8 mouse cellular contexts compared by ENCODE assay signal in genomic region chr1:51333557-51334285, GRCm38 (mm10). TPM values are rescaled to one million over a fixed set of nuclear protein-coding genes. Genes with fewer than 3 reads are reported as not detected.
DNase-seq lines count a peak whose midpoint lies in the region; ATAC-seq and TF ChIP-seq lines count a peak whose summit lies in the region.

No protein-coding gene starts in this region.

- no peaks in the 10 kb centered on the region for H3K9me3 ChIP-seq in hindbrain, embryonic 12.5 days (replicated peaks)
- H3K9me3 ChIP-seq in lung, postnatal 0 days (ENCODE audit: low read length): no peaks in the 10 kb centered on the region

- H3K27ac ChIP-seq in hindbrain, embryonic 12.5 days: peak overlapping the region; percentile 53
- H3K27ac ChIP-seq in lung, postnatal 0 days (ENCODE audit: low read length): peak overlapping the region; percentile 54

- WGBS in hindbrain, embryonic 12.5 days: 28% methylated on average over 18 of the region's 18 CpGs
- 2% methylated on average over 18 of the region's 18 CpGs for WGBS in lung, postnatal 0 days

- peak; percentile 87 for ATAC-seq in hindbrain, embryonic 12.5 days (ENCODE audit: low FRiP score)
- peak; percentile 90 for ATAC-seq in lung, postnatal 0 days

- H3K4me2 ChIP-seq in hindbrain, embryonic 12.5 days (replicated peaks): peak overlapping the region; percentile 48
- peak overlapping the region; percentile 75 for H3K4me2 ChIP-seq in lung, postnatal 0 days (replicated peaks; ENCODE audit: low read depth, low read length)

- peaks cover 11% of the 10 kb centered on the region for H3K4me1 ChIP-seq in hindbrain, embryonic 12.5 days
- 0 out of 2 replicates have a peak, but pooled peaks cover 3% of the 10 kb centered on the region for H3K4me1 ChIP-seq in lung, postnatal 0 days (ENCODE audit: insufficient read depth, low read depth, low read length)

- peak overlapping the region; percentile 19 for H3K4me3 ChIP-seq in hindbrain, embryonic 12.5 days
- peak overlapping the region; percentile 45 for H3K4me3 ChIP-seq in lung, postnatal 0 days (ENCODE audit: low read depth, low read length)

- peak; percentile 93 for DNase-seq in MN1 (ENCODE audit: low spot score)
- peak; percentile 93 for DNase-seq in cerebellum, adult 8-10 months
- peak; percentile 44 to 82 for DNase-seq in frontal cortex, postnatal 10 days (ENCODE audit: low spot score in 2 of 2)
- peak; percentile 94 for DNase-seq in layer of hippocampus, postnatal 10 days (ENCODE audit: low spot score in 2 of 2)
- DNase-seq in lung, postnatal 0 days (ENCODE audit: low spot score): peak; percentile 92
- peak; percentile 72 for DNase-seq in ovary, postnatal 36 days (ENCODE audit: low spot score)
- DNase-seq in thymus, postnatal 36 days: peak; percentile 48 to 53

- peak overlapping the region; percentile 45 for H3K9ac ChIP-seq in hindbrain, embryonic 12.5 days
- H3K9ac ChIP-seq in lung, postnatal 0 days (replicated peaks; ENCODE audit: low read depth): peak overlapping the region; percentile 39; the same call in 1 of the 2 replicates

- no peaks in the 10 kb centered on the region for H3K36me3 ChIP-seq in hindbrain, embryonic 12.5 days
- no peaks in the 10 kb centered on the region for H3K36me3 ChIP-seq in lung, postnatal 0 days (ENCODE audit: insufficient read depth, low read length)

- no peaks in the 10 kb centered on the region for H3K27me3 ChIP-seq in hindbrain, embryonic 12.5 days
- no peaks in the 10 kb centered on the region for H3K27me3 ChIP-seq in lung, postnatal 0 days (replicated peaks; ENCODE audit: insufficient read depth, low read length)

- 0 out of 2 replicates have a peak, but pooled peaks have one; percentile 45 for TF ChIP-seq EP300 in lung, postnatal 0 days (IDR thresholded peaks at IDR 0.05)

- peak; percentile 90 for TF ChIP-seq CTCF in lung, postnatal 0 days (IDR thresholded peaks at IDR 0.05)

RNA-seq across cellular contexts. Expression of gene Cavin2, which starts 44.8 kb away (rescaled TPM):
- polyA plus RNA-seq in hindbrain, embryonic 12.5 days (2016; fragmentation: Nextera tagmentation; extraction: Ambion mirVana): 7.2 and 7.7 TPM in 2 replicates
- 1 to 10 TPM; 4.2 to 4.8 TPM for total RNA-seq in layer of hippocampus, postnatal 10 days (2021)
- 353 and 401 TPM in 2 replicates for polyA plus RNA-seq in lung, postnatal 0 days (2015; fragmentation: Nextera tagmentation; extraction: Ambion mirVana)

Comparison
In these comparisons a context has a peak if more than half of its experiments do, and no peak if none do; other contexts are left out.
1. Peak in every context shown above with its lines: DNase-seq, ATAC-seq, H3K4me3 ChIP-seq and H3K27ac ChIP-seq.
2. RNA of gene Cavin2, which starts 44.8 kb away (polyA plus RNA-seq): 353 to 401 TPM in lung, postnatal 0 days; 7.2 to 7.7 TPM in hindbrain, embryonic 12.5 days; every median in the first group is over 10 times any median in the second.